Mouse (Mus musculus) Patski (cell line): ENCODE measurements at regions not wholly inside any gene's neighbourhood (a gene's known extent, or its start where the extent isn't known, plus 50 kb on each side); places are given as distances from the start of the nearest gene placed in this dataset.
"Not testable (repeated sequence)": the region's sequence is repeated elsewhere in the genome, so short reads cannot be mapped to it uniquely, and the experiment has no call there.

Experiments
- ATAC-seq: fragments of 100-300 bp; one replicate; pipeline ENCODE4 v1.8.0; 2021
- CTCF ChIA-PET: fragments of 350-600 bp; sonication (Branson Sonifier 250); formaldehyde crosslinking; loops from one replicate; lab custom pipeline; 2022; ENCODE audit warnings: inconsistent platforms; lab: Charles Lee
- POLR2A ChIA-PET: fragments of 350-600 bp; sonication (Branson Sonifier 250); formaldehyde crosslinking; loops from one replicate; lab custom pipeline; 2022; ENCODE audit warnings: antibody characterized with exemption, inconsistent platforms; lab: Charles Lee
- DNase-seq: peaks from one replicate; pipeline ENCODE4 v3.0.0-alpha.2; 2011; ENCODE audit warnings: low read depth, low spot score
- H3K27me3 ChIP-seq: fragments of 371-371 bp; one replicate; pipeline ENCODE4 v1.5.1; 2021
- CTCF ChIP-seq: fragments of 100-300 bp; IDR thresholded peaks from one replicate; pipeline ENCODE4 v1.5.1; 2021
- in situ Hi-C: fragments of 300-500 bp; cut with MboI; formaldehyde crosslinking; loops from 3 replicates; pipeline ENCODE4 v1.11.1; 2018; ENCODE audit warnings: low pct_unique_long_range_greater_than_20kb, mixed read lengths

DNA sequence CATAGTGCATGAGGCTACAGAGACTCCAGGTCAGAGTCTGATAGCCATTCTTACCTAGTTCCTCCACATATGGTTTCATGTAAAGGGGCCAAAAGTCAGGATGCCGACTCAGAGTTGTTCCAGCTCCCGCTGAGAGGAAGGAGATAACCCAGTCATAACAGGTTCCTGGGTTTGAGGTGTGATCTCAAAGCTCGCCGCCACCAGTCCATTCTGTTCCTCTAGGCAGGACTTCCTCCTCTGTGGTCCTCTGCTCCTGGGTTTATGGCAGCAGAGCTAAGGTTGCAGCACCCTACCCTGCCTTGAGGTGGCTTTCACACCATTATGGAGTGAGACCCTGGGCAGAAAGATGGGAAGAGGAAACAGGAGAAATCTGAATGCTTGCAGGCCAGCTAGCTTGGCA is 131.2 kb downstream of the Tomm20 start:
- no peak for ATAC-seq
- no peaks in the 10 kb centered on the region for H3K27me3 ChIP-seq
- no peak for DNase-seq
- TF ChIP-seq CTCF: no peak
- in situ Hi-C loops: no loop called here
- ChIA-PET POLR2A (no interaction called here), CTCF (interaction anchor here (1.2 kb wide), 1 partner anchor 74 kb away, joined by 3 read pairs; no protein-coding TSS in a partner anchor)

DNA sequence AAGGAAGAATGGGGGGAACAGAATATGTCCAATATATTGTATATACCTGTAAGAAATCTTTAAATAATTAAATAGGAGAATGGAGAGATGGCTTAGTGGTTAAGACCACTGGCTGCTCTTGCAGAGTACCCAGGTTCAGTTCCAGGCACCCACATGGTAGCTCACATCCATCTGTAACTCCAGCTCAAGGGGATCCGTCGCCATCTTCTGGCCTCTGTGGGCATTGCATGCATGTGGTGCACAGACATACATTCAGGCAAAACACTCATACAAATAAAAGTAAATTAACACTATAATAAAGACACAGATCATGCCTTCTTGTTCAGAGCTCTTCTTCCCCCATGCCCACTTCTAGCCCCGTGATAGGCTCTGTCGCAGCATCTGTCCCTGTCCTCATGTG is 132.0 kb downstream of the Tomm20 start:
- CTCF ChIA-PET: interaction anchor here (1.2 to 1.4 kb wide), 3 partner anchors 8 to 73 kb away, joined by 3 to 4 read pairs (median 3); no protein-coding TSS in a partner anchor
- no peak for DNase-seq
- POLR2A ChIA-PET: no interaction called here
- in situ Hi-C loops: no loop called here
- no peaks in the 10 kb centered on the region for H3K27me3 ChIP-seq
- no peak for ATAC-seq
- peak; percentile 61 for TF ChIP-seq CTCF

DNA sequence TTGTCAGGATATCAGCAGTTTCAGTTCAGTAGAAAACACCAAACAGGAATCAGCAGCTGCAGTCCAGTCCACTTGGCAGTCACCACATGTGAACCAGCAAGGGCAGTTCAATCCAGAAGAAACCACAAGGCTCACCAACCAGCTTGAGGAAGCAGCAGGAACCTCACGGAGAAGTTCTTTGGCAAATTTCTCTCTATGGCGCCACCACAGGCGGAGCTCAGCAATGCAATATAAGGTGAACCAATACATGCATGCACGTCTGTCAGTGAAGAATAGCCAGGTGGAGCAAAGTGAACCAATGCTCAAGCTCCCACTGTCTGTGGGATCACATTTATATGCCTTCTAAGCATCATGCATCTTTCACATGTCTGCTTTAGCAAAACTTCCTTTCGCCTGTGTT is 132.9 kb downstream of the Tomm20 start:
- ChIA-PET POLR2A (no interaction called here), CTCF (interaction anchor here (1.3 to 1.4 kb wide), 3 partner anchors 9 to 53 kb away, joined by 3 to 4 read pairs (median 4); no protein-coding TSS in a partner anchor)
- no peak for DNase-seq

DNA sequence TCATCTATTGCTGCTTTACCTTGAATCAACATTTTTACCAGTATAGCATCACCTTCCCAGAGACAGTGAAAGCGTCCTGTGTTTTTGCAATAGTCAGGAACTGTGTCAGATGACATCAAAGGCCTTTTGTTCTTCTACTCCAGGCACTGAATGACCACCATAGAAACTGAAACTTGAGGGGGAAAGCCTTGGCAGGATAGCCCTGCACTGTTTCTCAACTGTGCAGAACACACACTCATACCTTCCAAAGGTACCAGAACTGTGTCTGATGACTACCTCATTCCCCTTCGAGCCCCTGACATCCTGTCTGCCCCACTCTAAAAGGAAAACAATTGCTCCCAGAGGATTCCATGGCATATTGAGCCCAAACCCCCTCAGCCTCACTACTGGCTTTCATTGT is 134.3 kb downstream of the Tomm20 start:
- CTCF ChIA-PET, POLR2A ChIA-PET, in situ Hi-C loops, DNase-seq, ATAC-seq, H3K27me3 ChIP-seq: not testable (repeated sequence)

More for the DNA sequence above, 132.9 kb downstream of the Tomm20 start:
- in situ Hi-C loops: no loop called here
- ATAC-seq: no peak
- H3K27me3 ChIP-seq: no peaks in the 10 kb centered on the region
- TF ChIP-seq CTCF: no peak

DNA sequence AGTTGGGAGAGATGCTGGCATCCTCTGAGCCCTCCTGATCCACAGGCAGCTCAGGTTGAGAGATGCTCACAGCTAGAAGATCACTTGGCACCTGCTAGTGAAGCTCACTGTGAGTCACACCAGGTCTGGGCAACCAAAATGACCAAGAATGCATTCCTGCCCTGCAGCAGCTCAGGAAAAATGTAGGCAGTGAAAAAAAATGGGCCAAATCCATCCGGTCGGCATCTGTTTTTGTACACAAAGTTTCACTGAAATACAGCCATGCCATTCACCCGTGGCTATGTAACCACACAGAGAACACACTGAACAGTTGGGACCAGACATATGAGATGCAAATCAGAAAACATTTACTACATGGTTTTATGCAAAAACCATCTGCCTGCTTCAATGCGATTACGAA is 135.1 kb downstream of the Tomm20 start:
- ChIA-PET CTCF (interaction anchor here (1.1 kb wide), 1 partner anchor 15 kb away, joined by 3 read pairs; no protein-coding TSS in a partner anchor), POLR2A (no interaction called here)
- in situ Hi-C loops: no loop called here
- H3K27me3 ChIP-seq: no peaks in the 10 kb centered on the region
- DNase-seq: peak; percentile 84
- TF ChIP-seq CTCF: no peak
- peak; percentile 84 for ATAC-seq

DNA sequence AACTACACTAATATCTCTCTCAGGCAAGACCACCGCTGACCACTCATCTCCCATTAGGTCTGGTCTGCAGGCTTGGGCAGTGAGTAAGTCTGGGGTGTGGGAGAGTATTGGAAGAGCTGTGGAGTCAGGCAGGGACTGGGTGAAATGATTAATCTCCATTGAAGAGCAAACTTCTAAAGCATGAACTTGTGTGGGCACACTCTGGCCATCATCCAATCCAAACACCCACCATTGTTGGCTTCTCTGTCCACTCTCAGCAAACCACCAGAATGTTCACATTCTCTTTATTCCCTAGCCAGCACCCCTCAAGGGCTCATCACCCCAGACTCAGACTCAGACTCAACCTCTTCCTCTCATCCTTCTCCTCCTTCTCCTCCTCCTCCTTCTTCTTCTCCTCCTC is 136.3 kb downstream of the Tomm20 start:
- ChIA-PET POLR2A (interaction anchor here (0.5 kb wide), 1 partner anchor 17 kb away, joined by 3 read pairs; no protein-coding TSS in a partner anchor), CTCF (interaction anchor here (1.6 kb wide), 1 partner anchor 67 kb away, joined by 3 read pairs; no protein-coding TSS in a partner anchor)
- TF ChIP-seq CTCF: no peak
- peak; percentile 68 for DNase-seq
- ATAC-seq: no peak
- H3K27me3 ChIP-seq: no peaks in the 10 kb centered on the region
- in situ Hi-C loops: no loop called here

DNA sequence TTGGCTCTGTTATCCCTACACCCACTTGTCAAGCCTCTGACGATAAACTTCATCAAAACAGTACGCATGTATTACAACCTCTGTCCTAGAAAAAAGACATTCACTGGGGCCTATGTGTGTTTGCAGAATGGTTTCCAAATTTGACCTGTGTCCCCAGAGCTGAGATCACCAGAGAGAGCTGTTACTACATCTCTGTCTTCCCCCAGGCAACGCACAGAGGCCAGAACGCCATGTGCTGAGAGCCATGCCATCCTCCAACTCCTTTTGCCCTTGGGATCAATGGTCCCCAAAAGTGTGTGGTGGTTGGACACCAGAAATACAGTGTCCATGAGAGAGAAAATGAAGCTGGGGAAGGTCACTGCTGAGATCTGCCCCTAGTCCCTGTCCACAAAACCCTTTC is 137.1 kb downstream of the Tomm20 start:
- ATAC-seq: no peak
- no peaks in the 10 kb centered on the region for H3K27me3 ChIP-seq
- ChIA-PET CTCF (interaction anchor here (1.1 to 1.6 kb wide), 3 partner anchors 12 to 67 kb away, joined by 3 read pairs; no protein-coding TSS in a partner anchor), POLR2A (interaction anchor here (0.5 to 0.9 kb wide), 3 partner anchors 18 to 88 kb away, joined by 3 read pairs; no protein-coding TSS in a partner anchor)
- no peak for TF ChIP-seq CTCF
- DNase-seq: no peak
- in situ Hi-C loops: no loop called here

DNA sequence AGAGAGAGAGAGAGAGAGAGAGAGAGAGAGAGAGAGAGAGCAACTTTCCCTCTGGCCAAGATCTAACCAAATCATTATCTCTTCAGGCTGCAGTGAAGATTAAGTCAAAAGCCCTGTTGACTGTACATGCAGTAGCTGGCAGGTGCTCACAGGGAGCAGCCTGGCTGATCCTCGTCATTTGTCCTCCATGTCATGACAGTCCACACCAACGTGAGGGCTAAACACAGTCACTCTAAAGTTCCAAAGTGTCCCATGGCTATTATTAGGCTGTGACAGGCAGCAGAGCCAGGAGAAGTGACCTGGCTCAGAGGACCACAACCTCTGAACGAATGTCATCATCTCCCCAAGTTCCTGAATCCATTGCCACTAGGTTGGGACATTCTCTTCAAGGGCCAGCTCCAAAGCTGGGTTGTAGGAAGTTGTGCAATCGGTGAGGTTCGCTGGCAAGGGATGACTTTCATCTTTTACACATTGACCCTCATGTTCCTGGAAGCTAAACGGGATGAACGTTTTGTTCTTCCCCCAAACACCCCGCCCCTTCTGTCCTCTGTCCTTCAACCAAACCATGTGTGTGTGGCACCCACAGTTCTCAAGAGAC is 138.4 kb downstream of the Tomm20 start:
- CTCF ChIA-PET: interaction anchor here (1.2 kb wide), 1 partner anchor 13 kb away, joined by 3 read pairs; no protein-coding TSS in a partner anchor
- DNase-seq: no peak
- ATAC-seq: no peak
- no peaks in the 10 kb centered on the region for H3K27me3 ChIP-seq
- TF ChIP-seq CTCF: no peak
- in situ Hi-C loops: no loop called here
- POLR2A ChIA-PET: interaction anchor here (0.7 kb wide), 1 partner anchor 126 kb away, joined by 4 read pairs; no protein-coding TSS in a partner anchor

DNA sequence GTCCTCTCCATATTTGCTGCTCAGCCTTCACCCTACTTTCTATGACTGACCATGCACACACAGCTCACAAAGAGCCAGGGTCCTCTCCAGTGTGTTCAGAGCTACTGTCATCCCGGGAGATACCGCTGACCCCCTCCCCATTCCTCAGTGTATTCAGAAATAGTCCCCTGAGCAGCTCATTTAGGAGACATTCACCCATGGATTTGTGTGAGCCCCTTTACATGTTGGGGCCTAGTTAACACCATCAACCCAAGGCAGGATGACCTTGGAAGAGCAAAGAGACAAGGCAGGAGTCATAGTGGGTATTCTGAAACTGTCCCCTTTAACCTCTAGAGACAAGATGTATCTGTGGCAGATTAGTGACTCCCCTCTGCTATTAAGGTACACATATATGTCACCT is 139.1 kb downstream of the Tomm20 start:
- ATAC-seq (no peak), DNase-seq (no peak)
- no peak for TF ChIP-seq CTCF
- ChIA-PET POLR2A (no interaction called here), CTCF (interaction anchor here (1.0 kb wide), 1 partner anchor 20 kb away, joined by 3 read pairs; no protein-coding TSS in a partner anchor)
- H3K27me3 ChIP-seq: no peaks in the 10 kb centered on the region
- in situ Hi-C loops: no loop called here

DNA sequence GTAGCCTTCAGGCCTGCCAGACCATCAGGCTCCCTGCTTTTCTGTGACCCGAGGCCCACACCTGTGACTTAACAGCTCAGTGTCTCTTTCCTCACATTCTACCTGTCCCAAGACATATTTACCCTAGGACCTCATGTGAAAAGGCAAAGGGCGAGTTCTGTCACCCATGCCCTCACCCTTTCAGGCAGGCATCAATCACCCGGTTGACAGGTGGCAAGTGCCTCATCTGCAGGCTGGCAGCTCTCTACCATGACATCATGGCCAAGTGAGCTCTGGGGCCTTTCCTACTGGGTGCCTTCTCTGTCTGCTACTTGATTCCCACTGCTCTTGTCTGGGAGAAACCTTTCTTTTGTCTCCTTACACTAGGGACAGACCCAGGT is 139.5 kb downstream of the Tomm20 start:
- in situ Hi-C loops: no loop called here
- no peaks in the 10 kb centered on the region for H3K27me3 ChIP-seq
- POLR2A ChIA-PET: no interaction called here
- DNase-seq: no peak
- TF ChIP-seq CTCF: no peak
- ATAC-seq: no peak
- CTCF ChIA-PET: interaction anchor here (1.0 kb wide), 1 partner anchor 20 kb away, joined by 3 read pairs; no protein-coding TSS in a partner anchor
